Mouse (Mus musculus) liver, adult 2 months (tissue): ENCODE results near the gene Gstk1. TPM values are rescaled to one million over a fixed set of nuclear protein-coding genes. Genes with fewer than 3 reads are reported as not detected.

Experiments
- DNase-seq: peaks from one replicate; pipeline ENCODE4 v3.0.0-alpha.2; 2011; ENCODE audit warnings: low read depth, low spot score; ENCODE audit errors: extremely low read depth
- H3K27ac ChIP-seq: fragments of 200-500 bp; replicated peaks from 2 replicates; pipeline ENCODE4 v1.5.1; 2012; ENCODE audit warnings: low read depth, mild to moderate bottlenecking, control low read depth, inconsistent platforms, low read length; ENCODE audit not compliant: insufficient read depth
- H3K27me3 ChIP-seq: fragments of 200-500 bp; 2 replicates; pipeline ENCODE4 v1.6.1; 2012; ENCODE audit warnings: mild to moderate bottlenecking, moderate library complexity, low read length, inconsistent platforms; ENCODE audit not compliant: control insufficient read depth, insufficient read depth
- H3K36me3 ChIP-seq: fragments of 200-500 bp; 2 replicates; pipeline ENCODE4 v1.6.1; 2012; ENCODE audit warnings: low read length, inconsistent platforms; ENCODE audit not compliant: control insufficient read depth, insufficient read depth
- H3K4me1 ChIP-seq: fragments of 200-500 bp; 2 replicates; pipeline ENCODE4 v1.6.1; 2011; ENCODE audit warnings: low read length; ENCODE audit not compliant: control insufficient read depth, insufficient read depth
- H3K4me3 ChIP-seq: fragments of 200-500 bp; 2 replicates; pipeline ENCODE4 v1.5.1; 2011; ENCODE audit warnings: low read depth, mild to moderate bottlenecking, control low read depth, low read length, moderate library complexity; ENCODE audit not compliant: insufficient read depth
- H3K79me2 ChIP-seq: fragments of 200-500 bp; 2 replicates; pipeline ENCODE4 v1.6.1; 2012; ENCODE audit warnings: inconsistent platforms, mild to moderate bottlenecking, low read length, moderate library complexity; ENCODE audit not compliant: control insufficient read depth, insufficient read depth
- H3K9ac ChIP-seq: fragments of 200-500 bp; 2 replicates; pipeline ENCODE4 v1.6.1; 2012; ENCODE audit warnings: low read depth, mild to moderate bottlenecking, control low read depth, inconsistent platforms, low read length
- CTCF ChIP-seq: fragments of 200-500 bp; IDR thresholded peaks from 2 replicates; pipeline ENCODE4 v1.5.1; 2011; ENCODE audit warnings: low read depth, low read length, control low read depth
- POLR2A ChIP-seq: fragments of 200-500 bp; IDR thresholded peaks from 2 replicates; pipeline ENCODE4 v1.6.1; 2011; ENCODE audit warnings: low read length, control low read depth; ENCODE audit not compliant: insufficient read depth; ENCODE audit errors: extremely low read depth
- WGBS: fragments of 180-500 bp; shearing (Covaris S2); methylation state at CpG from one replicate; pipeline ENCODE4 v1.1.7; 2018; 5-methylcytosine and 5-hydroxymethylcytosine counted together
- polyA plus RNA-seq: library from polyadenylated mRNA; depleted of rRNA; stranded (reverse); fragments of >200 nt; gene quantifications from 2 replicates; pipeline ENCODE4 v1.2.3, GENCODE M21; 2012
- total RNA-seq: library from RNA; depleted of rRNA; stranded (reverse); fragments of >200 nt; gene quantifications from 2 replicates; pipeline ENCODE4 v1.2.3, GENCODE M21; 2014

The Gstk1 gene
- total and polyA plus RNA-seq, 2 experiments, result 166 to 283 TPM

- DNase-seq, result no peak
- Histone ChIP-seq H3K4me1 (peaks cover 10% of the 10 kb centered on the region), H3K27me3 (no peaks in the 10 kb centered on the region), H3K4me3 (no peak overlapping the region), H3K9ac (no peak overlapping the region), H3K36me3 (0 out of 2 replicates have a peak, but pooled peaks cover 4% of the 10 kb centered on the region), H3K27ac (no peak overlapping the region), H3K79me2 (no peaks in the 10 kb centered on the region)
- TF ChIP-seq POLR2A, result no peak
- TF ChIP-seq CTCF, result no peak
- 71% methylated on average over 8 of the region's 8 CpGs for WGBS
Measured at GRCm38 (mm10) chr6:42247173-42247572, 1.4 kb downstream of the Gstk1 start.

DNA sequence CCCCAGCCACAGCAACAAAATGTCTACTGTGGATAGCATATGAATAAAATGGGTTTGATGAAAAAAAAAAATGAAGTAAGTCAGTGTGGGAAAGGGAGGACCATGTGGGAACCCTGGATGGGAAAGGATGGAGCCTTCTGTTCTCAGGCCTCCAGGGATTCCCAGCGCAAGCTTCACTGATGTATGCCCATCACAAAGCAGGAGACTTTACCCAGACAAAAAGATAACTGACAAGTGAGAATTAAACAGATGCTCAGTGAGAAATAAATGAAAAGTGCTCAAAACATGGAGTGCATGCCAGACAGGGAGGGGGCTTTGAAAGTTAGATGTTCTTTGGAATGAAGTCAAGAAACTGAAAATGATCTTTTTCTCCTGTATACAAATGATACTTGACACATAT lies 2.2 kb downstream of the Gstk1 start:
- no peak overlapping the region for H3K9ac ChIP-seq
- TF ChIP-seq CTCF, result no peak
- TF ChIP-seq POLR2A, result no peak

GRCm38 (mm10) chr6:42251791-42252190 lies 6.1 kb downstream of the Gstk1 start:
- Histone ChIP-seq H3K27ac (peak overlapping the region; percentile 25), H3K36me3 (0 out of 2 replicates have a peak, but pooled peaks cover 4% of the 10 kb centered on the region), H3K9ac (no peak overlapping the region), H3K79me2 (no peaks in the 10 kb centered on the region), H3K4me1 (peaks cover 8% of the 10 kb centered on the region), H3K4me3 (no peak overlapping the region), H3K27me3 (no peaks in the 10 kb centered on the region)
- TF ChIP-seq CTCF, result no peak
- TF ChIP-seq POLR2A, result no peak
- WGBS, result 25% methylated on average over 4 of the region's 4 CpGs
- DNase-seq, result peak; percentile 92

More for the DNA sequence above, 2.2 kb downstream of the Gstk1 start:
- Histone ChIP-seq H3K36me3 (0 out of 2 replicates have a peak, but pooled peaks cover 4% of the 10 kb centered on the region), H3K27me3 (no peaks in the 10 kb centered on the region), H3K4me1 (peaks cover 13% of the 10 kb centered on the region), H3K79me2 (no peaks in the 10 kb centered on the region), H3K4me3 (no peak overlapping the region), H3K27ac (no peak overlapping the region)
- DNase-seq, result no peak
- WGBS, result 100% methylated on average over 1 of the region's 1 CpGs

GRCm38 (mm10) chr6:42253103-42253502 lies 7.4 kb downstream of the Gstk1 start:
- TF ChIP-seq CTCF (no peak), POLR2A (no peak)
- Histone ChIP-seq H3K4me1 (peaks cover 8% of the 10 kb centered on the region), H3K4me3 (no peak overlapping the region), H3K36me3 (no peaks in the 10 kb centered on the region), H3K27me3 (no peaks in the 10 kb centered on the region), H3K27ac (no peak overlapping the region), H3K9ac (no peak overlapping the region), H3K79me2 (no peaks in the 10 kb centered on the region)
- no peak for DNase-seq
- WGBS, result 95% methylated on average over 2 of the region's 2 CpGs

DNA sequence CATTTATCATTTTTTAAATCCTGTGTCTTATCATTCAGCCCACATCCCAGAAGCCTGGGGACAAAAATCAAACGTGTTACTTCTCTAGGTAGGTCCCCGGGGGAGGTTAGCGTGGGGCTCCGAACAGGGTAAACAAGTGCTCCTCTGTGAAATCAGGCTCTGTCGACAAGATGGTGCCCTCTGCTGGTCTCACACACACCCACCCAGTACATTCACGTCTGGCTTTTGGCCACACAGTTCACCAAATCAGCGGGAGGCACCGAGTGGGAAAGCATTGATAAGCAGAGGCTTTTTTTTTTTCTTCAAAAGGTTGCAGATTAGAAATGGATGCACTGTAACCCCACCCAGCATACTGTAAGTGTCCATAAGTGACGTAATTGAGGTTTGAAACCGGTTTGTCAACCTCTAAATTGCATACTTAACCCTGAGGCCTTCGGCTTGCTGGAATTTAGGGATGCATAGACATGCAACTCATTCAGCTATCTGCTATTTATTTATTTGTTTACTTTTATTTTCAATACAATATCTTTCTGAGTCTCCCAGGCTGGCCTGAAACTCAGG lies 11.6 kb downstream of the Gstk1 start:
- TF ChIP-seq POLR2A (no peak), CTCF (peak; percentile 92)
- H3K9ac ChIP-seq, result no peak overlapping the region
- 19% methylated on average over 11 of the region's 11 CpGs for WGBS
- DNase-seq, result peak; percentile 65
- H3K27ac ChIP-seq, result no peak overlapping the region
- no peaks in the 10 kb centered on the region for H3K36me3 ChIP-seq
- no peak overlapping the region for H3K4me3 ChIP-seq
- peaks cover under 1% of the 10 kb centered on the region; the same call in 1 of the 2 replicates for H3K4me1 ChIP-seq
- H3K79me2 ChIP-seq, result no peaks in the 10 kb centered on the region
- no peaks in the 10 kb centered on the region for H3K27me3 ChIP-seq

DNA sequence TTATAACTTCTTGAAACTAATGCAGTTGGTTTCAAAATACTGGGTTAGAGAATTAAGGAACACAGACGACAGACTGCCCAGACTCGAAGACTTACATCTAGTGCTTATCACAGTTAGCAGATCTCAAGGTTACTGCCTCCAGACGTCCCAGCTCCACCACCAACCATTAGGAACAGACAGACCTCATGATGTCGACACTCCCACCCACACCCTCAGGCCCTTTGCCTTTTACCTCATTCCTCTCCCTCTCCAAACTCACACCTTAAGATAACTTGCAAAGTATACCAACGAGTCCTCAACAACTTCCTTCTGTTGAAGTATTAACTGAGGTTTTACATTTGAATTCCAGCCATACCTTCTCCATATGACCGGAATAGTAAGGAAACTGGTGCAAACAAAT lies 14.7 kb downstream of the Gstk1 start:
- no peaks in the 10 kb centered on the region for H3K27me3 ChIP-seq
- H3K9ac ChIP-seq, result no peak overlapping the region
- WGBS, result 68% methylated on average over 6 of the region's 6 CpGs
- DNase-seq, result no peak
- H3K4me3 ChIP-seq, result no peak overlapping the region
- H3K36me3 ChIP-seq, result no peaks in the 10 kb centered on the region
- no peak overlapping the region for H3K27ac ChIP-seq
- H3K79me2 ChIP-seq, result no peaks in the 10 kb centered on the region
- TF ChIP-seq CTCF (no peak), POLR2A (no peak)
- no peaks in the 10 kb centered on the region; the same call in 1 of the 2 replicates for H3K4me1 ChIP-seq
